In genomic region chr11:63164756-63165484, GRCm38 (mm10) we compare ENCODE assay signal across 10 mouse cellular contexts. TPM values are rescaled to one million over a fixed set of nuclear protein-coding genes. Genes with fewer than 3 reads are reported as not detected.
A peak's percentile ranks its signal among the peaks of the same experiment; 100 is the strongest.
DNase-seq lines count a peak whose midpoint lies in the region; ATAC-seq and TF ChIP-seq lines count a peak whose summit lies in the region.
"Had no signal": no experiment of that assay in that cellular context is flagged by ENCODE, and none has a peak within 500 bp of the region (broad histone marks: within the 10 kb centered on the region; RNA-seq: fewer than 3 reads in every experiment).

No protein-coding gene starts in this region.

- no peak for DNase-seq in heart, adult 2 months
- DNase-seq in heart, postnatal 25 days (ENCODE audit: low spot score), result no peak
- DNase-seq in midbrain, embryonic 14.5 days, result peak; percentile 46
- DNase-seq in Patski (ENCODE audit: low read depth, low spot score), result no peak
- DNase-seq in mesoderm, embryonic 11.5 days (ENCODE audit: low read depth, low spot score), result peak; percentile 27
- no peak for DNase-seq in frontal cortex, postnatal 25 days (ENCODE audit: low spot score in 2 of 2)
- no peak for DNase-seq in cerebellum, postnatal 36 days
- DNase-seq: gastrocnemius, postnatal 10 days had no signal

- H3K4me1 ChIP-seq in heart, adult 2 months (ENCODE audit: control insufficient read depth, insufficient read depth, low read length), result no peaks in the 10 kb centered on the region; the same call in 1 of the 2 replicates
- H3K4me1 ChIP-seq in midbrain, embryonic 14.5 days (ENCODE audit: control insufficient read depth, insufficient read depth, low read length), result no peaks in the 10 kb centered on the region
- H3K4me1 ChIP-seq in midbrain, embryonic 15.5 days, result no peaks in the 10 kb centered on the region

- TF ChIP-seq EP300 in heart, adult 2 months (IDR thresholded peaks at IDR 0.05; ENCODE audit: insufficient read depth, low read depth, low read length), result no peak

- H3K36me3 ChIP-seq in heart, adult 2 months (ENCODE audit: control insufficient read depth, insufficient read depth, low read length), result no peaks in the 10 kb centered on the region
- H3K36me3 ChIP-seq in midbrain, embryonic 14.5 days (ENCODE audit: control insufficient read depth, insufficient read depth, low read length), result no peaks in the 10 kb centered on the region
- H3K36me3 ChIP-seq in midbrain, embryonic 15.5 days (replicated peaks), result no peaks in the 10 kb centered on the region
- H3K36me3 ChIP-seq: stomach, embryonic 15.5 days had no signal

- H3K27me3 ChIP-seq in heart, adult 2 months (ENCODE audit: control insufficient read depth, insufficient read depth, low read length), result no peaks in the 10 kb centered on the region
- no peaks in the 10 kb centered on the region for H3K27me3 ChIP-seq in midbrain, embryonic 14.5 days (ENCODE audit: control insufficient read depth, insufficient read depth, low read length)
- H3K27me3 ChIP-seq in midbrain, embryonic 15.5 days (replicated peaks), result no peaks in the 10 kb centered on the region
- H3K27me3 ChIP-seq in Patski, result peaks cover 6% of the 10 kb centered on the region
- H3K27me3 ChIP-seq: stomach, embryonic 15.5 days had no signal

- no peaks in the 10 kb centered on the region for H3K79me2 ChIP-seq in heart, adult 2 months (replicated peaks; ENCODE audit: control insufficient read depth, insufficient read depth, low read length)

- intact Hi-C loops in heart, adult 2 months (cut with DNase I), result loop anchor here (1.0 to 10.0 kb wide), 2 partner anchors 244 to 420 kb away; no protein-coding TSS in a partner anchor
- intact Hi-C loops in heart, postnatal 25 days (cut with DNase I), result loop anchor here (2.0 kb wide), 1 partner anchor 244 kb away; no protein-coding TSS in a partner anchor

- H3K4me3 ChIP-seq in heart, adult 2 months, result no peak overlapping the region
- H3K4me3 ChIP-seq in midbrain, embryonic 14.5 days (replicated peaks; ENCODE audit: low read depth, low read length), result no peak overlapping the region
- H3K4me3 ChIP-seq in midbrain, embryonic 15.5 days, result no peak overlapping the region
- H3K4me3 ChIP-seq: stomach, embryonic 15.5 days had no signal

- H3K9me3 ChIP-seq in midbrain, embryonic 14.5 days (ENCODE audit: control insufficient read depth, low read length), result no peaks in the 10 kb centered on the region
- H3K9me3 ChIP-seq in midbrain, embryonic 15.5 days, result no peaks in the 10 kb centered on the region
- H3K9me3 ChIP-seq: stomach, embryonic 15.5 days had no signal

- ATAC-seq in midbrain, embryonic 14.5 days (ENCODE audit: low FRiP score, low TSS enrichment), result no peak
- ATAC-seq in midbrain, embryonic 15.5 days (replicated peaks), result no peak
- ATAC-seq in Patski, result no peak

- TF ChIP-seq CTCF in heart, adult 2 months (IDR thresholded peaks at IDR 0.05), result peak; percentile 95
- peak; percentile 72 for TF ChIP-seq CTCF in Patski (IDR thresholded peaks at IDR 0.05)

- CTCF ChIA-PET in Patski (lab: Charles Lee), result interaction anchor here (0.7 to 3.1 kb wide), 10 partner anchors 9 to 265 kb away, joined by 3 to 14 read pairs (median 4); no protein-coding TSS in a partner anchor

- WGBS in heart, adult 2 months, result 41% methylated on average over 7 of the region's 7 CpGs
- WGBS in midbrain, embryonic 14.5 days, result 48% methylated on average over 7 of the region's 7 CpGs
- WGBS in midbrain, embryonic 15.5 days, result 52% methylated on average over 7 of the region's 7 CpGs

- POLR2A ChIA-PET in Patski (lab: Charles Lee), result no interaction called here

- no peak overlapping the region for H3K4me2 ChIP-seq in midbrain, embryonic 14.5 days (ENCODE audit: low read length)
- H3K4me2 ChIP-seq in midbrain, embryonic 15.5 days, result no peak overlapping the region
- H3K4me2 ChIP-seq: stomach, embryonic 15.5 days had no signal

- in situ Hi-C loops in Patski (cut with MboI; ENCODE audit: low pct_unique_long_range_greater_than_20kb), result no loop called here

- H3K9ac ChIP-seq in heart, adult 2 months (ENCODE audit: low read depth, low read length), result no peak overlapping the region
- no peak overlapping the region for H3K9ac ChIP-seq in midbrain, embryonic 14.5 days (replicated peaks; ENCODE audit: low read length)
- no peak overlapping the region for H3K9ac ChIP-seq in midbrain, embryonic 15.5 days
- H3K9ac ChIP-seq: stomach, embryonic 15.5 days had no signal

- TF ChIP-seq POLR2A in heart, adult 2 months (IDR thresholded peaks at IDR 0.05; ENCODE audit: insufficient read depth, low read depth, low read length), result no peak

- H3K27ac ChIP-seq in heart, adult 2 months, result no peak overlapping the region
- H3K27ac ChIP-seq in midbrain, embryonic 14.5 days (replicated peaks; ENCODE audit: low read depth, low read length), result no peak overlapping the region
- H3K27ac ChIP-seq in midbrain, embryonic 15.5 days, result no peak overlapping the region
- H3K27ac ChIP-seq: stomach, embryonic 15.5 days had no signal

RNA-seq across cellular contexts. Expression of gene Pmp22, which starts 36.1 kb away (rescaled TPM):
- 10 to 100 TPM; 37.5 to 49.6 TPM for total RNA-seq in heart, adult 2 months (2021)
- polyA plus RNA-seq in heart, adult 2 months (2012; rRNA removed), result 53.5 and 69.4 TPM in 2 replicates
- total RNA-seq in heart, postnatal 25 days (2021), result 10 to 100 TPM; 55.9 to 63.6 TPM
- 15.7 and 26.4 TPM in 2 replicates for polyA plus RNA-seq in midbrain, embryonic 14.5 days (2014; fragmentation: Nextera tagmentation; extraction: Ambion mirVana)
- polyA plus RNA-seq in midbrain, embryonic 15.5 days (2015; fragmentation: Nextera tagmentation; extraction: Ambion mirVana), result 24.3 and 33.7 TPM in 2 replicates
- polyA plus RNA-seq in Patski (2021), result 6.5 TPM

Comparison
In these comparisons a context has a peak if more than half of its experiments do, and no peak if none do; other contexts are left out.
1. DNase-seq: peak in midbrain, embryonic 14.5 days (single experiment) and mesoderm, embryonic 11.5 days (single experiment); none in heart, adult 2 months (0 of 2), heart, postnatal 25 days (single experiment), Patski (single experiment), frontal cortex, postnatal 25 days (0 of 2) and cerebellum, postnatal 36 days (0 of 2).